Mouse (Mus musculus): ENCODE results near the gene Dnajc2. TPM values are rescaled to one million over a fixed set of nuclear protein-coding genes. Genes with fewer than 3 reads are reported as not detected.

Dnajc2 gene
- polyA plus RNA-seq (2015; fragmentation: Illumina TruSeq; extraction: RNeasy Lipid Tissue Mini Kit (QIAGEN cat#74804); ENCODE audit: insufficient read depth, low replicate concordance) = 88.5 TPM

GRCm38 (mm10) chr5:21785053-21785452 lies at the start of gene Dnajc2, which contains the start of gene Psmc2:
Gene Dnajc2, minus strand, starts transcription at chr5:21785251.
Gene Psmc2, plus strand, starts transcription at chr5:21785283.

DNA sequence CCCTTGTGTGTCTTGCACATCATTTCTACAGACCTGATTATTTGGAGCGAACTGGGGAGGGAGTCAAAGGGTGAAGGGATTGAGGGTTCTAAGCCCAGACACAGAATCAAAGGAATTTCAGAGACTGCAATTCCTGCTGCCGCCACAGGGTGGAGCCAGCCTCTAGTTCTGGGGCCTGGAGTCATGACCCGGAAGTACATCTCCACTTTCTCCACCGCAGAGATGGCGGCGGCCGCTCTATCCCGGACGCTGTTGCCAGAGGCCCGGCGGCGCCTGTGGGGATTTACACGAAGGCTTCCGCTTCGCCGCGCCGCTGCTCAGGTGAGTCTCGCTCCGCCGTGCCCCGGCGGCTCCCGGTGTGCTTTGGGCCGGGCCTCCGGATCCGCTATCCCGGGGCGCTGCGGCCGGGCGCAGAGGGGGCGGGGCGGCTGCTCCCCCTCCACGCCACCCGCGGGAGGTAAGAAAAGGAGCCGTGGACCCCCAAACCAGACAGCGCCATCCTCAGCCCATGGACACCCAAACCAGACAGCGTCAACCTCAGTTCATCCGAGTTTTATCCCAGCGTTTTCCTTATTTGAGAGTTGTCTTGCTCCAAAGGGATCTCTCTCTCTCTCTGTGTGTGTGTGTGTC lies 48.0 kb downstream of the Dnajc2 start, which contains the start of gene Pmpcb:
Gene Pmpcb (plus strand): TSS at position 186 of the 630 bp plus-strand sequence.

Other genes starting within 250 kb of the Dnajc2 start
- 0.18 TPM for gene Lrrc17, start 241.7 kb downstream of the Dnajc2 start, polyA plus RNA-seq (2015; fragmentation: Illumina TruSeq; extraction: RNeasy Lipid Tissue Mini Kit (QIAGEN cat#74804); ENCODE audit: insufficient read depth, low replicate concordance)
- 0.15 TPM for gene Fbxl13, start 139.6 kb downstream of the Dnajc2 start, polyA plus RNA-seq (2015; fragmentation: Illumina TruSeq; extraction: RNeasy Lipid Tissue Mini Kit (QIAGEN cat#74804); ENCODE audit: insufficient read depth, low replicate concordance)
- 57.2 TPM for gene Armc10, start 139.4 kb downstream of the Dnajc2 start, polyA plus RNA-seq (2015; fragmentation: Illumina TruSeq; extraction: RNeasy Lipid Tissue Mini Kit (QIAGEN cat#74804); ENCODE audit: insufficient read depth, low replicate concordance)
- gene Napepld, start 83.9 kb downstream of the Dnajc2 start, polyA plus RNA-seq (2015; fragmentation: Illumina TruSeq; extraction: RNeasy Lipid Tissue Mini Kit (QIAGEN cat#74804); ENCODE audit: insufficient read depth, low replicate concordance) = 1.7 TPM
- gene Pmpcb, start 48.1 kb downstream of the Dnajc2 start, polyA plus RNA-seq (2015; fragmentation: Illumina TruSeq; extraction: RNeasy Lipid Tissue Mini Kit (QIAGEN cat#74804); ENCODE audit: insufficient read depth, low replicate concordance) = 66.7 TPM
- 94.5 TPM for gene Psmc2, start within 50 bp of the Dnajc2 start, polyA plus RNA-seq (2015; fragmentation: Illumina TruSeq; extraction: RNeasy Lipid Tissue Mini Kit (QIAGEN cat#74804); ENCODE audit: insufficient read depth, low replicate concordance)
- not detected for gene Slc26a5, start 80.4 kb upstream of the Dnajc2 start, polyA plus RNA-seq (2015; fragmentation: Illumina TruSeq; extraction: RNeasy Lipid Tissue Mini Kit (QIAGEN cat#74804); ENCODE audit: insufficient read depth, low replicate concordance)